Mouse (Mus musculus): Measurements from ENCODE around the gene Cyp4a32. TPM values are rescaled to one million over a fixed set of nuclear protein-coding genes. Genes with fewer than 3 reads are reported as not detected.

Cyp4a32 gene
- not detected for polyA plus RNA-seq (2015; fragmentation: Illumina TruSeq; extraction: RNeasy Lipid Tissue Mini Kit (QIAGEN cat#74804); ENCODE audit: insufficient read depth, low replicate concordance)

GRCm38 (mm10) chr4:115600611-115601010 lies at the start of gene Cyp4a32:
Gene Cyp4a32 (plus strand): TSS chr4:115600969.

GRCm38 (mm10) chr4:115563401-115563800 lies 37.4 kb upstream of the Cyp4a32 start, which contains the start of gene Cyp4a31:
Gene Cyp4a31 (plus strand): TSS chr4:115563649.

GRCm38 (mm10) chr4:115647580-115647979 lies 46.8 kb downstream of the Cyp4a32 start, which contains the start of gene Cyp4b1:
Gene Cyp4b1 (minus strand): TSS chr4:115647723.

Other genes starting within 250 kb of the Cyp4a32 start
- not detected for gene Cyp4a12b, start 189.3 kb upstream of the Cyp4a32 start, polyA plus RNA-seq (2015; fragmentation: Illumina TruSeq; extraction: RNeasy Lipid Tissue Mini Kit (QIAGEN cat#74804); ENCODE audit: insufficient read depth, low replicate concordance)
- gene Cyp4a30b, start 148.4 kb upstream of the Cyp4a32 start, polyA plus RNA-seq (2015; fragmentation: Illumina TruSeq; extraction: RNeasy Lipid Tissue Mini Kit (QIAGEN cat#74804); ENCODE audit: insufficient read depth, low replicate concordance), result not detected
- not detected for gene Cyp4a14, start 104.8 kb upstream of the Cyp4a32 start, polyA plus RNA-seq (2015; fragmentation: Illumina TruSeq; extraction: RNeasy Lipid Tissue Mini Kit (QIAGEN cat#74804); ENCODE audit: insufficient read depth, low replicate concordance)
- not detected for gene Cyp4a10, start 82.7 kb upstream of the Cyp4a32 start, polyA plus RNA-seq (2015; fragmentation: Illumina TruSeq; extraction: RNeasy Lipid Tissue Mini Kit (QIAGEN cat#74804); ENCODE audit: insufficient read depth, low replicate concordance)
- gene Cyp4a31, start 37.3 kb upstream of the Cyp4a32 start, polyA plus RNA-seq (2015; fragmentation: Illumina TruSeq; extraction: RNeasy Lipid Tissue Mini Kit (QIAGEN cat#74804); ENCODE audit: insufficient read depth, low replicate concordance), result not detected
- gene Cyp4b1, start 46.8 kb downstream of the Cyp4a32 start, polyA plus RNA-seq (2015; fragmentation: Illumina TruSeq; extraction: RNeasy Lipid Tissue Mini Kit (QIAGEN cat#74804); ENCODE audit: insufficient read depth, low replicate concordance), result 9.9 TPM
- 31.1 TPM for gene Efcab14, start 136.8 kb downstream of the Cyp4a32 start, polyA plus RNA-seq (2015; fragmentation: Illumina TruSeq; extraction: RNeasy Lipid Tissue Mini Kit (QIAGEN cat#74804); ENCODE audit: insufficient read depth, low replicate concordance)
- 1.1 TPM for gene Tex38, start 180.0 kb downstream of the Cyp4a32 start, polyA plus RNA-seq (2015; fragmentation: Illumina TruSeq; extraction: RNeasy Lipid Tissue Mini Kit (QIAGEN cat#74804); ENCODE audit: insufficient read depth, low replicate concordance)
- 38.0 TPM for gene Atpaf1, start 183.8 kb downstream of the Cyp4a32 start, polyA plus RNA-seq (2015; fragmentation: Illumina TruSeq; extraction: RNeasy Lipid Tissue Mini Kit (QIAGEN cat#74804); ENCODE audit: insufficient read depth, low replicate concordance)
- 31.9 TPM for gene Mob3c, start 227.1 kb downstream of the Cyp4a32 start, polyA plus RNA-seq (2015; fragmentation: Illumina TruSeq; extraction: RNeasy Lipid Tissue Mini Kit (QIAGEN cat#74804); ENCODE audit: insufficient read depth, low replicate concordance)
- 85.0 TPM for gene Mknk1, start 238.2 kb downstream of the Cyp4a32 start, polyA plus RNA-seq (2015; fragmentation: Illumina TruSeq; extraction: RNeasy Lipid Tissue Mini Kit (QIAGEN cat#74804); ENCODE audit: insufficient read depth, low replicate concordance)